Mouse (Mus musculus) 3134 (cell line): ENCODE measurements around the gene Gm28539.
"Not testable (repeated sequence)": the region's sequence is repeated elsewhere in the genome, so short reads cannot be mapped to it uniquely, and the experiment has no call there.

ENCODE experiments used
- DNase-seq: peaks from one replicate; pipeline ENCODE4 v3.0.0-alpha.2; 2011; ENCODE audit warnings: low spot score; ENCODE audit not compliant: insufficient read length; ENCODE audit errors: extremely low read depth

Gm28539 gene

DNA sequence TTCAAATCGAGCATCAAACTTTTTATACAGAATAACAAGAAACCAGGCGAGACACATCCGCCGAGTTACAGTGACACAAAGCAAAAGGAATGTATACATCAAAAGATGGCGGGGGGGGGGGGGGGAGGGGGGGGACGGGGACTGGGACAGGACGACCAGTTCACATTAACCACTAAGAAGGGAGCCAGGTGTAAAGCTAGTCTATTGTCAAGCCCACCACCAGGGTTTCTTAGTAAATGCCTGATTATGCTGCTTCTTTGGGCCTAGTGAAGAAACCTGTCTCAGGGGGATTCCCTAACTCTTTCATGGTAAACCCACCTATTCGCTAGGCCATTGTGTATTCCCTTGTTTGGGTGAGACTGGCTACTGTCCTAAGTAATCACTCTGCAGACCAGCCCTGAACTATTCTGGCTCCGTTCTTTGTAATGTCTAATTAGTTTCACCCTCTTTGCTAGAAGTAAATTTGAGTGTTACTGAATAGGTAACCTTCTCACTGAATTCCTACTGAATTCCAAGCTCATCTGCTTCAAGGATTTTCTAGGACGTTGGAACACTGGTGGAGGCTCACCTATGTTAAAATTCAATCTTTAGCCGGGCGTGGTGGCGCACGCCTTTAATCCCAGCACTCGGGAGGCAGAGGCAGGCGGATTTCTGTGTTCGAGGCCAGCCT, 13.3 kb downstream of the Gm28539 start:
- DNase-seq = not testable (repeated sequence)

DNA sequence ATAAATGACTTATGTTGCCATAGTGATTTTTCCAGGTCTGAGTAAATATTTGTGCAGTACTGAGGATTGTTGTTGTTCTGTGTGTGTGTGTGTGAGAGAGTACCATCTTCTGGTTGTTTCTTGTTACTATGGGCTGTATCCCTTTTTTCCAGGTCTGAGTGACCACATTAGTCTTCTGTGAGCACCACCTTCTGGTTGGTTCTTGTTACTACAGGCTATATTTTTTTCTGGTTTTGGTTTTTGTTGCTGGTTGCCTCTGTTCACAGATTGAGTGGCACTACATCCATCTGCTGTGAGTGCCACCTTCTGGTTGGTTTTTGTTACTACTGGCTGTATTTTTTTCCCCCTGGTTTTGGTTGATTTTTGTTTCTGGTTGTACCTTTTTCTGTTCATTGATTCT, 22.2 kb downstream of the Gm28539 start:
- peak; percentile 24 for DNase-seq

DNA sequence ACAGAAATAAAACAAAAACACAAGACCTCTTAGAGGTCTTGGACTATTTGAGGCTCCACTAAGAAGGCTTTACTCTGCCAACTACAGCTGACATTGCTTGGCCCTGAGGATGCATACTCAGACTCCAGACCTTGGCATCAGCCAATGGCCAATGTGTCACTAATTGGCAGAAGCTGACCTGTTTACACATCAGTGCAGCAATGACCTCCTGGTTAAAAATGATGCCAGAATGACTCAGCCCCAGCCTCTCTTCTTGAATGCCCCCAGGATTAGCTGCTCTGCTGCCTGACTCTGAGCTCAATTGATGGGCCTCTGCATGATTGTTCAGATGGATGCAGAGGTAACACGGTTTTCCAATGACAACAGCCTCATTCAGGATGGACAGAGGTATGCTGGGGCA, 23.8 kb downstream of the Gm28539 start:
- DNase-seq = peak; percentile 76

DNA sequence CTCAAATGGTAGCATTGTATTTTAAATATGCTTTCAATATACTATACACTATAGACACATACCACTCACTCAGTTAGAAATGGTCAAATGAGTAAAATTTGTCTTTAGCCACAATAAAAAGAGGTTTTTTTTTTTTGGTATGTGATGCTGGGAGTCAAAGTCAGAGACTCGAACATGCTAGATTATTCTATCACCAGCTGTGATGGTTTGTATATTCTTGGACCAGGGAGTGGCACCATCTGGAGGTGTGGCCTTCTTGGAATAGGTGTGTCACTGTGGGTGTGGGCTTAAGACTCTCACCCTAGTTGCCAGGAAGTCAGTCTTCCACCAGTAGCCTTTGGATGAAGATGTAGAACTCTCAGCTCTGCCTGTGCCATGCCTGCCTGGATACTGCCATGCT, 34.1 kb downstream of the Gm28539 start:
- DNase-seq = not testable (repeated sequence)

DNA sequence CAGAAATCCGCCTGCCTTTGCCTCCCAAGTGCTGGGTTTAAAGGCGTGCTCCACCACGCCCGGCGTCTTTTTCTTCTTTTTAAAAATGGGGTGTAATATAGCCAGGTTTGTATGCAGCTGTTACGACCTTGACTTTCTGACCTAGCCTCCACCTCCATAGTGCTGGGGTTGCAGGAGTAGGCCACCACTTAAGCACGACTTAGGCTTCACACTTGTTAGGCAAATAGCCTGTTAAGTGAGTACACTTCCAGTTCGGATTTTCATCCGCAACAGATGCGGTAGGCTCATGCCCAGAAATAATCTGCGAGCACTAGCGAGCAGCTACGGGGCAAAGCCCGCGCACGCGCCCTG, 39.7 kb downstream of the Gm28539 start:
- DNase-seq = no peak

DNA sequence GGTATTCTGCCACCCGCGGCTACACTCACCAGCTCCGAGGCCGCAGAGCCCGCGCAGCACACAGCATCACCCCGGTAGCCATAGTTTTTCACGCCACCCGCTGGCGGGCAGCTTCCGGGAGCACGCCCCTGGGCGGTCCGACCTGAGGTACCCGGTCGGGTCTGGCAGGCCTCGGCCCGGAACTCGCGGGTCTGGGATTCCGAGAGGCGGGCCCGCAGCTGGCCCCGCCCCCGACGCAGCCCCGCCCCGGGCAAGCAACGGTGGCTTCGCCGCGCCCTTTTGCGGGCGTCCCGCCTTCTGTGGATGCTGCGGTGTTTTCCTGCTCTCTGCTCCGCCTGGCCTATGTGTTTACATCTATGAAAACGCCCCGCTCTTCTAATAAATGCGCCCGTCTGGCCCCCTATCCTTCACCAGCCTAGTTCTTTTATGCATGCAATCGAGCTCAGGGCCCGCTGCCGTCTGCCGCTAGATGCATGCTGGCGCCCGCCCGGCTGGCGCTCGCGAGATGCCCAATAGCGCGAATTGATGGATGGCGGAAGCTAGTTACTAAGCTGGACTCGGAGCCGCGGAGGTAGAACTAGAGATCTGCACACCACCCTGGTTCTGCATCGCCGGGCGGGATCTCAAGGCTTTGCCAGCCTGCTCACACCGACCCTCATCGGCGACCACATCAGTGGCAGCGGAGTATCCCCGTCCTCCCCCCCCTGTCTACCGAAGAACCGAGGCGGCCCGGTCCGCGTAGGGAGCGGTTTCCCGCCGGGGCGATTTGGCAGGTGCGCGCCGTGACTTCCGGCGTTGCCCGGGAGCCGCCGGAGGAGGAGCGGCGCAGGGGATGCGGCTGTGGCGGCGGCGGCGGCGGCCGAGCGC, 40.3 kb downstream of the Gm28539 start, which contains the start of the genes Mrpl40 and Hira:
Gene Mrpl40, minus strand, starts transcription at position 421 of the 867 bp plus-strand sequence.
Gene Hira, plus strand, starts transcription at position 596 of the 867 bp plus-strand sequence.
- DNase-seq = peak; percentile 98

DNA sequence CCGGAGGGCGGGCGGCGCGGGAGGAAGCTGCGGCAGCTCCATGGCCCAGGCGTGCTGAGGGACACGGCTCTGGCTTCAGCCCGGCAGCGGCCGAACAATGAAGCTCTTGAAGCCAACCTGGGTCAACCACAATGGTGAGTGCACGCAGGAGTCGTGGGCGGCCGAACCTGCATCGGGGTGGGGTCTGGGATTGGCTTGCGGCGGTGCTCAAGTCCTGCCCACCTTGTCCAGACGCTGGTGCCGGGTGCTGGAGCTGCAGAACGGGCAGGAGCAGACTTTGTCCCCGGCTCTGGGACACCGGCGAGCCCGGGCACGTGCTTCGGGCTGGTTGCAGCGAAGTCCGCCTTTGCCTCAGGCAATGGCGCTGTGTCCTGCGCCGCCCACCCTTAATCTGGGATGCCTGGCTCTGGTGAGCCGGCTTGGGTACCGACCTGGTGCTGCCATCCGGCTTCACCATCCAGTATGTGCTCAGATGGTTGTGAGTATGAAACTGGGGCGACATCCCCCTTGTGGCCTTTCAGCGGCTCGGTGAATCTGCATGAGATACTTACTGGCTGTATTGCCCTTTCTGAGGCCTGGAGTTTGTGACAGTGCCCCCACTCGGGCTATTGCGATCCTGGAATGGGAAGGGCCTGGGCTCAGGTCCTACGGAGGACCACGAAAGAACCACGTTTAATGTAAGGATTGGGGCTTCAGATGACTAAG, 41.2 kb downstream of the Gm28539 start:
- peak; percentile 87 for DNase-seq

DNA sequence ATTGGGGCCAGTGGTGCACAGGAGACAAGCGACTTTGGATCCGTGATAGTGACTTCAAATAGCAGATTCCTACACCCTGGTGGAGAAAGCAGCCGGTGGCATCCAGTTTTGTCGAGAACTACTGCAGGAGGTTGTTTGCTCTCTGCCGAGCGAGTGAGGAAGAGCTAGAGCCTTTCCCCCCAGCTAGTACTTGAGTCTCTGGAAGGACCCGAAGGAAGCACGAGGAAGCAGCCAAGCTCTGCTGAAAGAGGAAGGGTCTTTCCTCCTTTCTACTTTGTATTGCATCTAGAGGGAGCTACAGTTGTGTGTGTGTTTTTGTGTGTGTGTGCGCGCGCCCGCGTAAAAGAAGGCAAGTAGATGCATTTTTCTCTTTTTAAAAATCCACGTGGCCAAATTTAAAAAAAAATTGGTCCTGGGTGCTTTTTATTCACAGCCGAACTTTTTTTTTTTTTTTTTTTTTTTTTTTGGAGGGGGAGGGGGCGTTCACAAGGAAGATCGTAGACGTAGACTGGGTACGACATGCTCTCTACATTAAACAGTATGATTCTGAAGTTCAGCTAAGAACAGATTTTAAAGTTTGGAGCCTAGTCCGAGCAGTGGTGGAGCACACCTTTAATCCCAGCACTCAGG, 41.8 kb downstream of the Gm28539 start:
- DNase-seq = no peak

DNA sequence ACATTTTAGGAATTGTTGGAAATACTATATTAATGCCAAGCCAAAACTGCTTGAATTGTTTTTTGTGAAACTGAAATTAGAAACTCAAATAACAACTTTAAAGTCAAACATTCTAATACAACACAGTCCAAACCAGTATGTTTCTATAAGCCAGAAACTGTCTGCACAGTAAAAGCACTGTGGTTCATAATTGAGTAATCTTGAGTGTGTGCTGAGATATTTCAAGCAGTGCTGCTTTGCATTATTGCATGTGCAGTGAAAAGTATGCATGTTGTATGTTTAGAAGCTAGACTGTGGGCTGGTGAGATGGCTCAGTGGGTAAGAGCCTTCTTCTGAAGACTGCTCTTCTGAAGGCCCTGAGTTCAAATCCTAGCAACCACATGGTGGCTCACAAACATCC, 47.7 kb downstream of the Gm28539 start:
- DNase-seq = no peak

DNA sequence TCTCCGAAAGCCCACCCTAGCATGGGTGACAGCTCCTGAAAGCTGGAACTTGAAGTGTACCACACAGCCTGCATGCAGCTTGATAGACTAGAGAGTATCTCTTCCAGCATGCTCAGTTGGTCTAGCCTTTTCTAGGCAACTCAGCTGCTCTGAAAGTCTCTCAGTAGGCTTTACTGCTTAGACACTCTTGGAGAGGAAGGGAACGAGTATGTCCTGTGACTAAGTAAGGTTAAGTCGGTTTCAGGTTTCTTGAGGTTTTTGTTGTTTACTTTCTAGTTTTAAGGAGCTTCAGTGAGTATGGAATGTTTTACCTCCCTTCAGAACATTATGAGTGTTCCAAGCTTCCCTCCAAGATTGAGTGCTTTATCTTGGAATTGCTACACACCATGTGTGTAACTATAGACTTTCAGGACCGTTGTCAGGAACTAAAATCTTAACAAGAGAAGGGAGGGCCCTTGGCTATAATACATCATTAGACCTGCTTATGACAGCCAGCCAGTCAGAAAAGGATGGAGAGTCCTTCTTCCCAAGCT, 57.5 kb downstream of the Gm28539 start:
- no peak for DNase-seq

DNA sequence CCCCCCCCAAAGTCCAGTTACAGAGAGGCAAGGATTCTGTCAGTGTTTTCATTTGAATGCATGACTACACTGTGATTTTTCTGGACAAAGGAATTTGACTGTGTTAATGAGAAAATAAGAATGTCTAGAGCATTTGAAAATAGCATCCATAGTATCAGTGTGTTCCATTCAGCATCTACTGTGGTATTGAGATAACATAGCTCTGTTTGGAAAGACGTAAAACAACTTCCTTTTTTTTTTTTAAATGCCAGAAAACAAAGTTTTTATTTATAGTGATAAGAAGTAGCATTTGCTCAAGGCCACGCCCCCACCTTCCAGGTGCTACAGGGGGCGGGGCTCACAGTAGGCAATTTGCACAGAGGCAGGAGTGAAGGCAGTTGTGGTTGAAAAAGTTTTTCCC, 58.9 kb downstream of the Gm28539 start:
- DNase-seq = no peak

DNA sequence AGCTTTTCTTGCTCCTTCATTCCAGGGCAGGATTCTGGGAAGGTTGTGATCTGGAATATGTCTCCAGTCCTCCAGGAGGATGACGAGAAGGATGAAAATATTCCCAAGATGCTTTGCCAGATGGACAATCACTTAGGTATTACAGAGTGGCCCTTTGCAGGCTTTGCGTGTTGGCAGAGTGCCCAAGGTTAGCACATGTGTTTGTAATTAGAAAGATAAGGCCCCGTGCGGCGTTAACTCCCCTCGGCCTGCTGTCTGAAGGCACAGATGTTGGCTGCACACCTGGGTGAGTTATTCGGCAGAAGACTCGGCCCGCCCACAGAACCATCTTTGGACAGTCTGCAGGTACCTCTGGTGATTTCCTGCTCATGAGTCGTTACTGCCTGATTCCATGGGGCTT, 60.0 kb downstream of the Gm28539 start:
- DNase-seq = no peak

DNA sequence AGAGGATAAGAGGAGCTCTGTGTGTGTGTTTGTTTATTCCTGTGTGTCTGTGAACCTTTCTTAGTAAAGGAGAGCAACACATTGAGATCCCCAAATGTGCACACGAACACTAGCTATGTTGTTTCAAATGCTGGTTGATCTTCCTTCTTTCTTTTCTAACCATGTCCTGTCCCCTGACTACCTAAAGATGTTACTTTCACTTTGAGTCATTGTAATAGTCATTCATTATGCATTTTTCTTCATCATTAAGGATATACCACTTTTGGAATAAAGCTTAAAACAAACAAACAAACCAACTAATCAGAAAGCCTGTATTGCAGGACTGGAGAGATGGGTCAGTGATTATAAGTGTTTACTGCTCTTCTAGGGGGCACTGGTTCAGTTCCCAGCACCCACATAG, 69.3 kb downstream of the Gm28539 start:
- no peak for DNase-seq

DNA sequence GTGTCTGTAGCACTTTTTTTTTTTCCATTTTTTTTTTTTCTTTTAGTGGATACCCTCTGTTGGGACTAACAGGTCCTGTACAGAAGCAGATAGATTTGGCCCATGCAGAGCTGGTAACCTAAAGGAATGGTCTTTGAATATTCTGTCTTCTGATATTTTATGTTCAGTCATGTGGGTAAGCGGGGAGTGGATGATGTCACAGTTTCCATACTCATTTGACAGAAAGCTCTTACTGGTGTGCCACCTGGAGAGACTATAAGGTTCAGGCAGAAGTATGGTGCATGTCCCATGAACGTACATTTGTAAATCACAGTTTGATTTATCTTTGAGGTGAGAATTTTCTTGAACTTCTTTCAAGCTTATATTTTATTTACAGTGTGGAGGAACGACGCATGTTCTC, 79.7 kb downstream of the Gm28539 start:
- no peak for DNase-seq

DNA sequence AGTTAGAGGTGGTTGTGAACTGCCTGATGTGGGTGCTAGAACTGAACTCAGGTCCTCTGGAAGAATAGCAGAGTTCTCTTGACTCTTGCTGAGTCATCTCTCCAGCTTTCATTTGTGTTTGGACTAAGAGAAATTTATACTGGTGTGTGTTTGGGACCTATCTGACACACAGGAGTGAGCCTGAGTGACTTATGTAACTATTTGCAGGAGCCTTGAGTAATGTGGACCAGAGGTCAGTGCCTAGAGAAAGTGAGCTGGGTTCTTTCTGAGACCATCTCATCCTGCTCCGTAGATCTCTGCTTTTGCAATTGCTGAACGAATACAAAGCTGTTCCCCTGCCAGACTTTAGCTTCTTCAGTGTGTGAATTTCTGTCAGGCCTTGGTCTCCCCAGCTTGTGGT, 85.4 kb downstream of the Gm28539 start:
- no peak for DNase-seq

DNA sequence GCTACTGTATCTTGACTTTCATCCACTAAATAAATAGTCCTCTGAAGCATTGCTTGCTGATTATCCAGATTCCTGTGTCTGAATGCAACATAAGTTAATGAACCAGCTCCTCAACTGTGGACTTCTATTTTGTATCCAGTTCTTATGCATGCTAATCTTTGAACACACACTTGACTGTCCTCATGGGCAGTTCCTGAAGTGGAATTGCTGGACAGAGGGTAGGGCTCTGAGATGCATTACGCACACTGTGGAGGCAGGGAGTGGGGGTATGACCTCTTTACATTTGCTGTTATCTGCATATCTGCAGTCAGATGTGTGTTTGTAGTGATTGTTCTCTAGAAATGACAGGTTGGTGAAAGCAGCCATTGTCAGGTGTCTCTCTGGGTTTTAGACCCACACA, 91.6 kb downstream of the Gm28539 start:
- no peak for DNase-seq

DNA sequence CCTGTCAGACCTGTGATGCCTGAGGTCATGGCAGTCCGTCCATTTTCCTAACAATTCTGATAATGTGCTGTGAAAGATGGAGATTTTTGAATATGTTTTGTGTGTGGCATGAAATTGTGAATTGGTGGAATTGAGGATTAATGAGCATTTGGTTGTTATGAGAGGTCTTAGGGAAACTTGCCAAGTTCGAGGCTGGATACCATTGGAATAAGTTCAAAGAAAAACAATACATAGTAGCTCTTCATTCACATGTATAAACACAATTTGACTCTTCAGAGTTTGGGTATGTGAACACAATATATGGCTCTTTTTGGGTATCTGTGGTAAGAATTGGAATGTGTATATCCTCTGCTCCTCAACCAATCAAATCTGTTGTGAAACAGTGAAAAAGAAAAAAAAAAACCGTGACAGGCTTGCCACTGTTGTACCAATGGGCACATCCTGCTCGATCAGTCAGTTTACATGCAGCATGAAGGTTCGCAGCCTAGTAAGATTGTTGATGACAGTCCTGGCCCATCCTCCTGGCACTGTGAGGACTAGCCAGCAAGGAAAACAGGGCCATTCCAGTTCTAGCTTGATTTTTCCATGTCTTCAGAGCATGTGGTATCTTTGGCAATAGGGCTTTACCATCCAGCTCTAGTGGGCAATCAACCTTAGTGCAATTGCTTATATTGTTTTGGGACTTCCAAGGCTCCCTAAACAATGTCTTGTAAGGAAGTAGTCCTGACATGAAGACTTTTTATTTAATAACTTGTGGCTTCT, 102.1 kb downstream of the Gm28539 start:
- DNase-seq = no peak

DNA sequence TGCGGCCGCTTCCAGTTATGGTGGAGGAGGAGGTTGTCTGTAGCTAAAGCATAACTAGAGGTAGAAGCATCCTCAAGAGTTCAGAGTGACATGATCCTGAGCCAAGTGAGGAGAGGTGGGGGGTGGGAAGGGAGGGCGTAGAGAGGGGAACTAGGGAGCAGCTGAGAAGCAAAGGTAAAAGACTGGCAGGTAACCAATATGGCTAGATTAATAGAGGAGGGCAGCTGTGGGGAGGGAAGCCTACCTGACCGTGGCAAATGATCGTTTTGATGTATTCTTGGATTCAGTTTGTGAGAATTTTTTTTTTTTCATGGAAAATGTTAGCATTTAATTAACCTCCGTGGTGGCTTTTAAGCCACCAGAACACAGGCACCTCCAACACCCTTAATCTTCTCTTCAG, 107.5 kb downstream of the Gm28539 start:
- no peak for DNase-seq

DNA sequence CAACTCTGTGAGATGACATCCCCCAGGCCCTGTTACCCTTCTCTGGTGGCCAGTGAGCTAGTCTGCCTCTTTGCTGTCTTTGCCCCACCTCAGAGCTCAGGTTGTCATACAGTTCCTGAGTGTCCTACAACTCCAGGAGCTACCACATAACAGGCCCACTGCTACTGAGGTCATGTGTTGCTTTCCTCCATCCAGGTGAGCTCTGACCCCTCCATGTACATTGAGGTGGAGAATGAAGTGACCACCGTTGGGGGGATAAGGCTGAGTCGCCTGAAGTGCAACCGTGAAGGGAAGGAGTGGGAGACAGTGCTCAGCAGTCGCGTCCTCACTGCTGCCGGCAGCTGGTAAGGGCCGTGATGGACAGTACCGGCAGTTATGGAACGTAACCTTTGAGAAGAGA, 112.6 kb downstream of the Gm28539 start:
- DNase-seq = no peak

DNA sequence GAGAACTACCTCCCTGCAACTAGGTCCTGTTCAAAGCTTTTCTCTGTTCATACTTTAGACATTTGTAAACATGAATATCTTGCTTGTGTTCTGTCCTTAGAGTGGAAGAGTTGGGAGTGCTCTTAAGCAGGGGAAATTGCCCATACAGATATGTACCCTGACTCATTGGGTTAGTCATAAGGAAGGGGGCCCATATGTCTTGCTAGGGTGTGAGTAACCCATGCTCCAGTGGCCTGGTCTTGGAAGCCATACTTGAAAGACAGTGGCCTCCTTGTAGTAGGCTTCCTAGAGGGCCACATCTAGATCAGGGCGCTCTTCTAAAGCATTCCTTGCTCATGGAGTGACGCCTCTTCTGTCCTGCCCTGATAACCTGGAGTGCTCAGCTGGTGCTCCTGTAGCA, 114.0 kb downstream of the Gm28539 start:
- DNase-seq = no peak
